Mouse (Mus musculus): ENCODE measurements around the gene Klrg1. TPM values are rescaled to one million over a fixed set of nuclear protein-coding genes. Genes with fewer than 3 reads are reported as not detected.

Gene Klrg1
- polyA plus RNA-seq, 1 experiment from 2014 or later = 0.14 TPM

DNA sequence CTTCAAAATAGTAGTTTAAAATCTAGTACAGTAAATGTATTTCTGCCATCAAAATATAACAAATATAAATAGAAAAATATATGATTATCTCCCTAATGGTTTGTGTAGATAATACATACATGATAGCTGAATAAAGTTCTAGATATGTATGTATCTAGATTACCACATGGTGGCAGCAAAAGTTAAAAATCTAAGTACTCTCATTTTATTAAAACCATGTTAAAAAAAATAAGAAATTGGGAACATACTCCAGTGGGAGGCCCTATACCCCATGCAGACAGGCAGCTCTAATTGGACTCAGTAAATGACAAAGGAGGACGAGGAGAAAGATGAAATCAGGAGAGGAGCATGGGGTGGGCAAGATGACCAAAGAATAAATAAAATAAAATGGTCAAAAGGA is 30.5 kb downstream of the Klrg1 start:
- Histone ChIP-seq H3K9ac (no peak overlapping the region), H3K4me1 (no peaks in the 10 kb centered on the region), H3K36me3 (no peaks in the 10 kb centered on the region), H3K27ac (no peak overlapping the region), H3K4me2 (no peak overlapping the region), H3K4me3 (no peak overlapping the region), H3K9me3 (no peaks in the 10 kb centered on the region), H3K27me3 (no peaks in the 10 kb centered on the region)
- ATAC-seq (ENCODE audit: insufficient number of reproducible peaks, low FRiP score, low TSS enrichment, low read depth) = no peak
- 9% methylated on average over 1 of the region's 1 CpGs for WGBS

DNA sequence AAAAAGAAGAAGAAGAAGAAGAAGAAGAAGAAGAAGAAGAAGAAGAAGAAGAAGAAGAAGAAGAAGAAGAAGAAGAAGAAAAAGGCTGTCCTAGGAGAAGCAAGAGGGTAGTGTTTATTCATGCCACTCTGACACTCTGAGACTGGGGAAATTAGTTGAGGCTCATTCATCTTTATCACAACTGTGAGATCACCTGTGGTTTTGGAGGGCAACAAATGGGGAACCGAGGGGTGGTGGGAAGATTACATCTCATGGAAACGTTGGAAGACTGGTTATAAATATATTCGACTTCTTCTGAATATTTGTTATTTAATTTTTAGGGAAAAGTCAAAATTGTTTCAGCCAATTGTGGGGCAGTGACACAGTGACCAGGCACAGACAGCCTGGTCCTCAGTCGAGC is 32.6 kb downstream of the Klrg1 start:
- no peak for ATAC-seq (ENCODE audit: insufficient number of reproducible peaks, low FRiP score, low TSS enrichment, low read depth)
- Histone ChIP-seq H3K36me3 (no peaks in the 10 kb centered on the region), H3K27ac (no peak overlapping the region), H3K27me3 (no peaks in the 10 kb centered on the region), H3K9me3 (no peaks in the 10 kb centered on the region), H3K4me2 (no peak overlapping the region), H3K4me3 (no peak overlapping the region), H3K9ac (no peak overlapping the region), H3K4me1 (no peaks in the 10 kb centered on the region)
- 77% methylated on average over 4 of the region's 4 CpGs for WGBS

Other genes starting within 250 kb of the Klrg1 start
- gene M6pr, start 25.8 kb upstream of the Klrg1 start, polyA plus RNA-seq (2015; fragmentation: Nextera tagmentation; extraction: Ambion mirVana) = 92.4 and 93.2 TPM in 2 replicates
- 15.7 and 16.8 TPM in 2 replicates for gene Phc1, start 57.7 kb upstream of the Klrg1 start, polyA plus RNA-seq (2015; fragmentation: Nextera tagmentation; extraction: Ambion mirVana)
- 9.3 and 11.6 TPM in 2 replicates for gene Rimklb, start 215.9 kb upstream of the Klrg1 start, polyA plus RNA-seq (2015; fragmentation: Nextera tagmentation; extraction: Ambion mirVana)
- gene Mfap5, start 223.0 kb upstream of the Klrg1 start, polyA plus RNA-seq (2015; fragmentation: Nextera tagmentation; extraction: Ambion mirVana) = 63.6 and 80.5 TPM in 2 replicates